Mouse (Mus musculus): Measurements from ENCODE around the gene Tom1l2. TPM values are rescaled to one million over a fixed set of nuclear protein-coding genes. Genes with fewer than 3 reads are reported as not detected.

Gene Tom1l2
- polyA plus RNA-seq, 1 experiment from 2014 or later: 18.9 TPM

DNA sequence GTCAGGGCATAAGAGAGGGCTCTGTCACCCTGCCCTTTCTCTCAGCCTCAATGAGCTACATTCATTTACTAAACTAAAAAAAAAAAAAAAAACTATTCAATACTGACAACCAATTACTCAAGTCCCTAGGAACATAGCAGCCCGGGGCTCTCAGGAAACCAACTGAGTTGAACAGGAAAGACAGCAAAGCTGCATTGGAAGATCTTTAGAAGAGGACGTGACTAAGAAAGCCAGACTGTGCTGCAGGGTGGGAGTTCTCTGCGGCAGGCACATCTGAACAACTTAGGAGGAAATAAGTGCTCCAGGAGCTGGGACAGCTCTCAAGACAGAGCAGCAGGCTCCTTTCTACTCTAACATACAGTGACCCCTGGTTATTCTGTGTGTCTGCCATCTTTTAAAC, 84.1 kb downstream of the Tom1l2 start:
- Histone ChIP-seq H3K36me3 (no peaks in the 10 kb centered on the region), H3K27me3 (ENCODE audit: low read depth, poor library complexity, severe bottlenecking) (no peaks in the 10 kb centered on the region), H3K27ac (no peak overlapping the region), H3K4me3 (no peak overlapping the region), H3K9me3 (replicated peaks) (no peaks in the 10 kb centered on the region), H3K4me1 (peaks cover 9% of the 10 kb centered on the region)
- no peak for DNase-seq (ENCODE audit: low spot score)
- WGBS: 81% methylated on average over 3 of the region's 3 CpGs

DNA sequence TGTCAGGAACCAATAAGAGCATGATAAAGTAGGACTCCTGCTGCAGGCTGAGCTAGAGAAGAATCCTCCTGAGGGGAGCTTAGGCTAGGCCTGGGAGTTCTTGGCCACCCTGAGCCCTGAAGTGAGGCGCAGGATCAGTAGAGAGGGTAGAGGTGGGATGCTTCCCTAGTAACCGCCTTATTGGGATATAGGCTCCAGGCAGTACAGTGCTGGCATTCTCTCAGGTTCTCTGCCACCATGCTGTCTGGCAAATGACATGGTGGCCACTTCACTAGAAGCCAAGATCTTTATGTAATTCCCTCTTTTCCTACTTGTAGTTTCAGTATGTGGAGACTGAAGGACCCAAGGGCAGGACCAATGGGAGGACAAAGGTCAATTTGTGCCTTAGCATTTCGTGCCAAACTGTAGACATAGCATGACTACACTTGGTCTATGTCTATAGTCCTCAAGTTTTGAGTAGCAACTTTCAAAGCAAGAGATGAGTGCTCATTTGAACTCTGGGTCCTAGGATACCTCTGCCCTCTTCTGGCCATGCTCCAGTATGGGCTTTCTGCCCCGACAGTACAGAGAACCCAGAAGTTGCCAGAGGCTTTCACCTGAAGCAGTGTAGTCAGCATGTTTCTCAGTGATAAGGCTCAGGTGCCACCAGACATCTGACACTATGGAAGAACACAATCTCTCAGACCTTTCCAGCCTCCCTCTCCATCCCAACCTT, 87.3 kb downstream of the Tom1l2 start:
- 0 out of 2 replicates have a peak, but pooled peaks cover 5% of the 10 kb centered on the region for H3K4me1 ChIP-seq
- no peaks in the 10 kb centered on the region for H3K9me3 ChIP-seq (replicated peaks)
- H3K27me3 ChIP-seq (ENCODE audit: low read depth, poor library complexity, severe bottlenecking): no peaks in the 10 kb centered on the region
- no peak overlapping the region for H3K4me3 ChIP-seq
- no peak for DNase-seq (ENCODE audit: low spot score)
- no peak overlapping the region for H3K27ac ChIP-seq
- no peaks in the 10 kb centered on the region for H3K36me3 ChIP-seq
- 89% methylated on average over 4 of the region's 4 CpGs for WGBS

DNA sequence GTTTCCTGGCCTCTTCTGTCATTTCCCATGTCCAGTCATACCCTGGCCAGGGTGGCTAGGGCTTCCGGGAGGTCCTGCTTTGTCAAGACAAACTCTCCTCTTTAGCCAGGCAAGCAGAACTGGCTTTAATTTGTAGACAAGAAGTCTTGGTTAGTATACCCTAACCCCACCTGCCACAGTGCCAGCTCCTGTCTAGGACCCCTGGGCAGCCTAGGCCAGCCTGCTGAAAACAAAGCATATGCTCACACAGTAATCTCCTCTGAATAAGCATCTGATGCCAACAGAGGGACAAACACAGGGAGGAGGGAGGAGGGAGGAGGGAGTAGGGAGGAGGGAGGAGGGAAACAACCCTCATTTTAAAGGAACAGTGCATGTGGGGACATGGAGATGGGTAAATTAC, 88.1 kb downstream of the Tom1l2 start:
- WGBS: 96% methylated on average over 1 of the region's 1 CpGs
- H3K36me3 ChIP-seq: no peaks in the 10 kb centered on the region
- DNase-seq (ENCODE audit: low spot score): no peak
- 0 out of 2 replicates have a peak, but pooled peaks cover 5% of the 10 kb centered on the region for H3K4me1 ChIP-seq
- no peak overlapping the region for H3K27ac ChIP-seq
- no peaks in the 10 kb centered on the region for H3K9me3 ChIP-seq (replicated peaks)
- H3K27me3 ChIP-seq (ENCODE audit: low read depth, poor library complexity, severe bottlenecking): no peaks in the 10 kb centered on the region
- no peak overlapping the region for H3K4me3 ChIP-seq

DNA sequence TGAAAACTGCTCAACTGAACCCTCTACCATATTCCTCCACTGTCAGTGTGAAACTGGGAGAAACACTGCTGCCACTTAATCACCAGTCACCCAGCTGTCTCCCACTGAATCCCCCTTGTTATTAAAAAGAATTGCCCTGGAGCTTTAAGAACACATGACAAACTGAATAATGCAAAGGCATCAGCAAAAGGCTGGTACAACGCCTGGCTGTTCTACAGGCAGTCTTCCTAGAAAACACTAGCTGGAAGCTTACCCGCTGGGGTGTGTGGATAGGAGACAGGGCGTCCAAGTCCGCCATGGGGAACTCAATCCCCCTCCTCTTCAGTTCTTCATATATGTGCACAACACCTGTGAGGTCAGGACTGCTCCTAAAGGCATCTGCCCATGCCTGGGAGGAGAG, 90.3 kb downstream of the Tom1l2 start:
- WGBS: 81% methylated on average over 4 of the region's 4 CpGs

DNA sequence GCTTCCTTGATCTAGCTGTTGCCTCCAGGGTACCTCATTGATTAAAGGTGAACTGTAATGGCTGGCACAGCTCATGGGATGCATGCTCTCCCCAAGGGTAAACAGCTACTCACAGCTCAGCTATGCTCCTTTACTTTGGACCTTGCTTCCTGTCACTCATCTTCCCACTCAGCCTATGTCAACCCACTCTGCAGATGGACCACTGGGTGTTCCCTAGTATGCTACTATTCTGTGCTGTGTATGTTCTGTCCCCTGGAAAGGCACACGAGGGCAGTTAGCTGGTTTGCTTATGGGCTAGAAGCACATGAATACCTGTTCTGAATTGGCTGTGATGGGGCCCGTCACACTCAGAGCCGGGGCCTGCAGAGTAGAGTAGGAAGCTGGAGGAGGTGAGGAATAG, 92.0 kb downstream of the Tom1l2 start:
- Histone ChIP-seq H3K27me3 (ENCODE audit: low read depth, poor library complexity, severe bottlenecking) (no peaks in the 10 kb centered on the region), H3K4me3 (no peak overlapping the region), H3K27ac (no peak overlapping the region), H3K36me3 (0 out of 2 replicates have a peak, but pooled peaks cover 3% of the 10 kb centered on the region), H3K4me1 (peaks cover 20% of the 10 kb centered on the region), H3K9me3 (replicated peaks) (no peaks in the 10 kb centered on the region)
- 88% methylated on average over 3 of the region's 3 CpGs for WGBS
- no peak for DNase-seq (ENCODE audit: low spot score)

More for the DNA sequence above, 90.3 kb downstream of the Tom1l2 start:
- Histone ChIP-seq H3K4me3 (no peak overlapping the region), H3K27me3 (ENCODE audit: low read depth, poor library complexity, severe bottlenecking) (no peaks in the 10 kb centered on the region), H3K27ac (no peak overlapping the region), H3K36me3 (0 out of 2 replicates have a peak, but pooled peaks cover 3% of the 10 kb centered on the region), H3K9me3 (replicated peaks) (no peaks in the 10 kb centered on the region), H3K4me1 (peaks cover 12% of the 10 kb centered on the region)
- DNase-seq (ENCODE audit: low spot score): no peak

DNA sequence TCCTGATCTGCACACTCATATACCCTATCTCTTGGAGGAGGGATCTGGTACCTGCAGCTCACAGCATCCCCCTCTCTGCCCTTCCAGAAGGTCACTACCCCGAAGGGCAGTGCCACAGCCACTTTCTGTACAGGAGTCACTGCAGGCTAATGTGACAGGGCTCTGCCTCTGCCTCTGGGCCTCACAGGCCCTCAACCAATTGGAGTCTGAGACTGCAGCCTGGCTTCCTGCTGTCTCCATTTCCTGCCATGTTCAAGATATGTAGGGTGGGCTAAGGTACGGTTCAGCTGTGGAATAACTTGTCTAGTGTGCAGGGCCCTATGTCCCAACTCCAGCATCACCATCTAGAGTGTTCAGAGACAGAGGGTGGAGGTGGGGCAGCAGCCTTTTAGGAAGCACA, 95.0 kb downstream of the Tom1l2 start:
- Histone ChIP-seq H3K4me1 (peaks cover 16% of the 10 kb centered on the region), H3K36me3 (0 out of 2 replicates have a peak, but pooled peaks cover 3% of the 10 kb centered on the region), H3K27ac (peak overlapping the region; percentile 72), H3K27me3 (ENCODE audit: low read depth, poor library complexity, severe bottlenecking) (no peaks in the 10 kb centered on the region), H3K4me3 (no peak overlapping the region), H3K9me3 (replicated peaks) (no peaks in the 10 kb centered on the region)
- no peak for DNase-seq (ENCODE audit: low spot score)
- 70% methylated on average over 2 of the region's 2 CpGs for WGBS

DNA sequence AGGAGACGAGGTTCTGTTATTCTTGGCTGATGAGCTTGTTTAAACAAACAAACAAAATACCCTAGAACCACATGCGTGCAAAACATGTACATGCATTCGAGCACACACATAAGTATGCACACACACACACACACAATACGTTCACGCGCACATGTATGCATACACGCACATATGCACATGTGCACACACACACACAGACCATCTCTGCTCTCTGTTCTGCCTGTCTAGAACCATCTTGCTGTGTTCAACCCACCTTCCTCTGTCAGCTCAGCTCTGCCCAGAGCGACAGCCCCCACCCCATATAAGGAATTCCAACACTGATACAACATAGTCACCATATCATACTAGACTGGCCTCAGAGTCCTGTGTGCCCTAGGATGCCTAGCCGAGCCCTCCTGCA, 96.0 kb downstream of the Tom1l2 start:
- Histone ChIP-seq H3K9me3 (replicated peaks) (no peaks in the 10 kb centered on the region), H3K4me1 (peaks cover 18% of the 10 kb centered on the region), H3K36me3 (0 out of 2 replicates have a peak, but pooled peaks cover 3% of the 10 kb centered on the region), H3K27me3 (ENCODE audit: low read depth, poor library complexity, severe bottlenecking) (no peaks in the 10 kb centered on the region), H3K4me3 (no peak overlapping the region), H3K27ac (no peak overlapping the region)
- WGBS: 91% methylated on average over 9 of the region's 9 CpGs
- DNase-seq (ENCODE audit: low spot score): no peak

DNA sequence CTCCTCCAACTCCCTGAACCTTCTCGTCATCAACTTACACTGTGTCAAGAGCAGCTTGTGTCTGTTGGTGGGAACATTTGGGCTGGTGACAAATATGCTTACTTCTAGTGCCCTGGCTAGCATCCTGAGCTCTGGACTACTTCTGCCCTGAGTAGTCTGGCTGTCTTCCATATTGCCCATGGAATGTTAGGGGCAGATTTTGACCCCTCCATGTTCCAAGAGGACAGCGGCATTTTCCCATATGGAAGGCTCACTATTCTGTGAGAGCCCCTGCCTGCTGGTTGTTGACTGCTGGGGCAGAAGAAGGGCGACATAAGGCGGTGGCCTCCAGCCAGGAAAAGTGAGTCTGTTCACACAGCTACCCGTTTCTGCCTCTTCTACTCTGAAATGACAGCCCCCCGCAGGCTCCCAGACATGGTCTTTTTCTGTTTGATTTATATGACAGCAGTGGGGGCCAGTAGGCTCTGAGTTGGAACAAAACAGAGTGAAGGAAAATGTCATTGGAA, 96.5 kb downstream of the Tom1l2 start:
- no peak for DNase-seq (ENCODE audit: low spot score)
- Histone ChIP-seq H3K4me1 (peaks cover 19% of the 10 kb centered on the region), H3K9me3 (replicated peaks) (no peaks in the 10 kb centered on the region), H3K36me3 (0 out of 2 replicates have a peak, but pooled peaks cover 3% of the 10 kb centered on the region), H3K27ac (no peak overlapping the region), H3K4me3 (no peak overlapping the region), H3K27me3 (ENCODE audit: low read depth, poor library complexity, severe bottlenecking) (no peaks in the 10 kb centered on the region)
- WGBS: 81% methylated on average over 6 of the region's 6 CpGs

DNA sequence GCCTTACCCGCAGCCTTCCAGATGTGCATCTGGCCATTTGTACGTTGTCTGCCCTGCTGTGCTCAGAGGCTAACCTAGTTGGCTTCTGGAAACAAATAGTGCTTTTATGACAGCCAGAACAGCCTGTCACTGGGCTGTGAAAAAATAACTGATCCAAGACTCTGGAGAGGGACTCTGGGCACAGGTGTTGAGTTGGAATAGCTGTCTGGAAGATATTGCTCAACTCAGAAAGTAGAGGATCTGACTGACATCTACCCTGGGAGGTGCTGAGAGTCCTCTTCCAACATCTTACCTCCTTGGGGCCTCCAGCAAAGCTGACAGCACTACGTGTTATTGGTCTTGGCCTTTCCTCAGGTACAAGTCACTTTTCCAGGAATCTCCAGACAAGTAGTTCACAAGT, 97.1 kb downstream of the Tom1l2 start:
- WGBS: 81% methylated on average over 3 of the region's 3 CpGs

DNA sequence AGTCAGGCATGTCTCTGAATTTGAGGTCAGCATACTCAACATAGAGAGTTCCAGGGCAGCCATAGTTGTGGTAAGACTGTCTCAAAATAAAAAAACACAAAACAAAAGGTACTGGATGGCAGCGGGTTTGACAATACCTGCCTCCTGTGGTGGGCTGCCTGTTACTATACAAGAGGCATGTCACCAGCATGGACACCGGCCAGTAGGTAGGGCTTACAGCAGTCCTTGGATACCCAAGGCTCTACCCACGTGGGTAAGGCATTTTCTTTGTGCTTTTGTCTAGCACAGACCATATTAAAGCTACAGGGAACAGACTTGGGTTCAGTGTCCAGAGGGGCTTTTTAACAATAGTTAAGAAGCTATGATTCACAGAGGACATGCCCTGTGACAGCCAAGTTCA, 97.5 kb downstream of the Tom1l2 start:
- Histone ChIP-seq H3K4me1 (peaks cover 19% of the 10 kb centered on the region), H3K27me3 (ENCODE audit: low read depth, poor library complexity, severe bottlenecking) (no peaks in the 10 kb centered on the region), H3K4me3 (no peak overlapping the region), H3K27ac (no peak overlapping the region), H3K36me3 (0 out of 2 replicates have a peak, but pooled peaks cover 3% of the 10 kb centered on the region), H3K9me3 (replicated peaks) (no peaks in the 10 kb centered on the region)
- 89% methylated on average over 3 of the region's 3 CpGs for WGBS
- DNase-seq (ENCODE audit: low spot score): no peak

More for the DNA sequence above, 97.1 kb downstream of the Tom1l2 start:
- Histone ChIP-seq H3K9me3 (replicated peaks) (no peaks in the 10 kb centered on the region), H3K4me1 (peaks cover 19% of the 10 kb centered on the region), H3K27me3 (ENCODE audit: low read depth, poor library complexity, severe bottlenecking) (no peaks in the 10 kb centered on the region), H3K36me3 (0 out of 2 replicates have a peak, but pooled peaks cover 3% of the 10 kb centered on the region), H3K4me3 (no peak overlapping the region), H3K27ac (no peak overlapping the region)
- DNase-seq (ENCODE audit: low spot score): no peak

DNA sequence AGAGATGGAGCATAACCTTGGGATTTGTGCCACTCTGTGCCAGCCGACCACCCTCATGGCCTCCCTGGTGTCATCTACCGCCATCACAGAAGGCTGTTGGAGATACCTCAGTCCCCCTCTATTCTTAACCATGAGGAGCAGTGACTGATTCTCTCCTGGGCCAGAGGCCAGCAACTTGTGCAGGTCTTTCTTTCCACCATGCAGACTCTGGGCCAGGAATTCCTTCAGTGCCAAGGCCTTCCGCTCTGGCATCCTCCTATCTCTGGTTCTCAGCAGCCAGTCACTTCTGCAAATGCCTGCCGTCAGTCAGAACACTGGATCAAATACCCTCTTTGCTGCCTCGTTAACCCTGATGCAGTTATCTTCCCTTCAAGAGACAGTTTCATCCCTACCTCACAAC, 98.4 kb downstream of the Tom1l2 start:
- Histone ChIP-seq H3K9me3 (replicated peaks) (no peaks in the 10 kb centered on the region), H3K4me1 (peaks cover 19% of the 10 kb centered on the region), H3K27ac (no peak overlapping the region), H3K36me3 (0 out of 2 replicates have a peak, but pooled peaks cover 3% of the 10 kb centered on the region), H3K4me3 (no peak overlapping the region), H3K27me3 (ENCODE audit: low read depth, poor library complexity, severe bottlenecking) (no peaks in the 10 kb centered on the region)
- WGBS: 91% methylated on average over 5 of the region's 5 CpGs
- DNase-seq (ENCODE audit: low spot score): no peak

DNA sequence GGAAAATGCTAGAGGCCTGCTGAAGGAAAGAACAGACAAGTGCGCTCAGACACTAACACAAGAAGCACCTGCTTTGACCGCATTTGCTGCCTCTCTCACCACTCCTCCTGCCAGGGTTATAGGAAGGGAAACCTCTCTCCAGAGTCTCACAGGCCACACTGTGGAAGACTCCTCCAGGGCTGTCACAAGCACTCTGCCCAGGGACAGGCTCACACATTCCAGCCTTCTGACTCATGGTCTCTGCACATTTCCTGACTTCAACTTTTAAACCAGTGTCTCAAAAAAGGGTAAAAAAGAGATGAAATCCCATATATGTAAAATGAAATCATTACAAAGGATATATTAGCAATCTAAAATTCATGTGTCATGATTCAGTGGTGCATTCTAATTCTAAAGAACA, 99.2 kb downstream of the Tom1l2 start:
- Histone ChIP-seq H3K36me3 (0 out of 2 replicates have a peak, but pooled peaks cover 3% of the 10 kb centered on the region), H3K9me3 (replicated peaks) (no peaks in the 10 kb centered on the region), H3K4me1 (peaks cover 25% of the 10 kb centered on the region), H3K4me3 (no peak overlapping the region), H3K27me3 (ENCODE audit: low read depth, poor library complexity, severe bottlenecking) (no peaks in the 10 kb centered on the region), H3K27ac (no peak overlapping the region)
- DNase-seq (ENCODE audit: low spot score): no peak
- 95% methylated on average over 2 of the region's 2 CpGs for WGBS

DNA sequence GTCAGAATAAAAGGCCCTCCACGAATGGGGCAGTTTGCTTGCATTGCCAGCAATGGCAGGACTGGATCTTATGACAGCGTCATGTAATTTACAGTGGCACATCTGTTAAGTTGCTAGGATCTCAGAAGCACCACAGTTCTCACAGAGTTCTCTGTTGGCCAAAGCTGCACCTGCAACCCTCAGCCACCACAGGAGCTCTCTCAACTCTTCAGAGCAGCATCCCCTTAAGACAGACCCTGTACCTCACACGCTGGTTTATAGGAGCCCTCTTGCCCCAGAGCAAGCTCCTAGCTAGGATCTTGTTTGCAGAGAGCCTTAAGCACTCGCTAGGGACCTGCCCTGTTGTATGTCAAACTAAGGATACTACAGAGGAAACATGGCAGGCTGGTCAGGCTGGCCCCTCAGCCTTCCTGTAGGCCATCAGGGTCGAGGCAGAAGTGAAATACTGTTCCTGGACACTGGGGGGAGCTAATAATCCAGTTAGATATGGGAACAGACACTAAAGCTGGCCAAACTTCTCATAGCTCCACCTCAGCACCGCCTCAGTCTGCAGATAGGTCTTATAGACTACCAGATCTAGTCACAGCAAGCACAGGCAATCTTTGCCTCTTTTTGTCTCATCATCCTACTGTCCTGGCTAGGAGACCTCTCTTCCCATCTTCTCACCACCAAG, 101.6 kb downstream of the Tom1l2 start:
- Histone ChIP-seq H3K27ac (peak overlapping the region; percentile 34; the same call in 1 of the 2 replicates), H3K27me3 (ENCODE audit: low read depth, poor library complexity, severe bottlenecking) (no peaks in the 10 kb centered on the region), H3K4me1 (peaks cover 27% of the 10 kb centered on the region), H3K4me3 (no peak overlapping the region), H3K36me3 (no peaks in the 10 kb centered on the region), H3K9me3 (replicated peaks) (no peaks in the 10 kb centered on the region)
- 62% methylated on average over 6 of the region's 6 CpGs for WGBS
- DNase-seq (ENCODE audit: low spot score): peak; percentile 53

Measured in limb, embryonic 10.5 days (tissue).